9 mouse cellular contexts compared by ENCODE assay signal in the genomic region with DNA sequence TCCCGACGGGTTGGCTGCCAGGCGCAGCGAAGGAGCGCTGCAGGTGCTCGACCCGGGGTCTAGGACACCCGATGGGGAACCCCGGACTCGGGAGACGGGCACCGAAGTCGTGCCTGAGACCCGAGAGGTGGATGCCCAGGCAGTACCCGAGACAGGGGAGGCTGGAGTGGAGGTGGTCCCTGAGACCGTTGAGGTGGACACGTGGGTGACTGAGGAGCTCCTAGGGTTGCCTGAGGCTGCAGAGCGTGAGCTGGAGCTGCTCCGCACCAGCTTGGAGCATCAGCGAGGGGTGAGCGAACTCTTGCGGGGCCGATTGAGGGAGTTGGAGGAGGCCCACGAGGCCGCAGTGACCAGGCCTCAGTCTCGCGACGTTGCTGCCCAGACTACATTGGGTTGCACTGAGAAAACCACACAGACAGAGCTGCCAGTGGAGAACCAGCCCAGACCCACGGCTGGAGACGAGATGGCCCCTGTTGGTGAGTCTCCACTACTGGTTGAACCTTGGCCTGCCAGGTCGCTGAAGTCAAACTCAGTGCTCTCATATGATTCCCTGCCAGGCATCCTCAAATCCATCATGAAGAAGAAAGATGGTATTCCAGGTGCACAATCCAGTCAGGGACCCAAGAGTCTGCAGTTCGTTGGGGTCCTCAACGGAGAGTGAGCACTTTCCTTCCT. TPM values are rescaled to one million over a fixed set of nuclear protein-coding genes. Genes with fewer than 3 reads are reported as not detected.
DNase-seq lines count a peak whose midpoint lies in the region; ATAC-seq and TF ChIP-seq lines count a peak whose summit lies in the region.
"Had no signal": no experiment of that assay in that cellular context is flagged by ENCODE, and none has a peak within 500 bp of the region (broad histone marks: within the 10 kb centered on the region; RNA-seq: fewer than 3 reads in every experiment).

No protein-coding gene starts in this region.

- in situ Hi-C loops in Patski (cut with MboI; ENCODE audit: low pct_unique_long_range_greater_than_20kb), result no loop called here

- H3K9me3 ChIP-seq in forebrain, embryonic 16.5 days (ENCODE audit: control insufficient read depth, low read length), result no peaks in the 10 kb centered on the region

- CTCF ChIA-PET in Patski (lab: Charles Lee), result interaction anchor here (0.9 to 1.1 kb wide), 2 partner anchors 12 to 73 kb away, joined by 3 read pairs; no protein-coding TSS in a partner anchor

- peaks cover 2% of the 10 kb centered on the region; the same call in 1 of the 2 replicates for H3K36me3 ChIP-seq in kidney, adult 2 months (ENCODE audit: control insufficient read depth, insufficient read depth, low read length)
- peaks cover 19% of the 10 kb centered on the region for H3K36me3 ChIP-seq in forebrain, embryonic 16.5 days (ENCODE audit: control insufficient read depth, insufficient read depth)

- whole genome bisulfite sequencing in kidney, adult 2 months, result 18% methylated on average over 33 of the region's 33 CpGs
- 15% methylated on average over 33 of the region's 33 CpGs for WGBS in forebrain, embryonic 16.5 days

- no peak for TF ChIP-seq POLR2A in kidney, adult 2 months (IDR thresholded peaks at IDR 0.05; ENCODE audit: low read depth, low read length)

- TF ChIP-seq CTCF in kidney, adult 2 months (conservative IDR thresholded peaks at IDR 0.05; ENCODE audit: insufficient read depth, insufficient read length, low read depth, low read length), result no peak
- no peak for TF ChIP-seq CTCF in Patski (IDR thresholded peaks at IDR 0.05)

- H3K27me3 ChIP-seq in kidney, adult 2 months (replicated peaks; ENCODE audit: control insufficient read depth, insufficient read depth, low read length), result no peaks in the 10 kb centered on the region
- no peaks in the 10 kb centered on the region for H3K27me3 ChIP-seq in Patski
- no peaks in the 10 kb centered on the region for H3K27me3 ChIP-seq in forebrain, embryonic 16.5 days (replicated peaks; ENCODE audit: control insufficient read depth, insufficient read depth, low read length)

- peak overlapping the region; percentile 2; the same call in 1 of the 2 replicates for H3K27ac ChIP-seq in kidney, adult 2 months (ENCODE audit: insufficient read depth, low read depth, low read length)
- H3K27ac ChIP-seq in forebrain, embryonic 16.5 days (ENCODE audit: low read length), result peak overlapping the region; percentile 90

- peaks cover 8% of the 10 kb centered on the region; the same call in 1 of the 2 replicates for H3K4me1 ChIP-seq in kidney, adult 2 months (ENCODE audit: control insufficient read depth, insufficient read depth, low read length)
- H3K4me1 ChIP-seq in forebrain, embryonic 16.5 days (replicated peaks; ENCODE audit: control insufficient read depth, insufficient read depth, low read length), result peaks cover 27% of the 10 kb centered on the region

- peak overlapping the region; percentile 49 for H3K4me3 ChIP-seq in kidney, adult 2 months (ENCODE audit: insufficient read depth, low read depth, low read length)
- H3K4me3 ChIP-seq in forebrain, embryonic 16.5 days (replicated peaks; ENCODE audit: low read length), result peak overlapping the region; percentile 63

- no peak for DNase-seq in kidney, adult 2 months
- no peak for DNase-seq in kidney, postnatal 14 days
- DNase-seq in Patski (ENCODE audit: low read depth, low spot score), result no peak
- no peak for DNase-seq in c-Kit-positive CD71-positive TER-119-positive erythroid progenitor cells, embryonic 14.5 days (ENCODE audit: low spot score)
- DNase-seq in cerebellum, adult 8-10 months, result no peak
- no peak for DNase-seq in B cell, adult 2 months

- peak overlapping the region; percentile 92 for H3K9ac ChIP-seq in forebrain, embryonic 16.5 days (replicated peaks; ENCODE audit: low read depth, low read length)

- H3K4me2 ChIP-seq in forebrain, embryonic 16.5 days (ENCODE audit: low read length), result peak overlapping the region; percentile 95

- peak; percentile 4 for ATAC-seq in Patski
- ATAC-seq in forebrain, embryonic 16.5 days, result peak; percentile 42; the same call in 1 of the 2 replicates
- ATAC-seq in megakaryocyte, adult 5-6 weeks (ENCODE audit: poor library complexity, severe bottlenecking), result peak; percentile 2

- POLR2A ChIA-PET in Patski (lab: Charles Lee), result no interaction called here

RNA-seq across cellular contexts. Expression of a gene that starts 6.3 kb away (rescaled TPM):
- 620 and 1,023 TPM in 2 replicates for polyA plus RNA-seq in kidney, adult 2 months (2012; rRNA removed)
- 1,207 TPM for polyA plus RNA-seq in Patski (2021)
- polyA plus RNA-seq in forebrain, embryonic 16.5 days (2015; fragmentation: Nextera tagmentation; extraction: Ambion mirVana), result 480 and 560 TPM in 2 replicates
- 875 and 928 TPM in 2 replicates for total RNA-seq in megakaryocyte, adult 5-6 weeks (2015)
- total RNA-seq in megakaryocyte, adult 5-6 weeks (2017), result 2,242 and 2,459 TPM in 2 replicates

RNA-seq across cellular contexts. Expression of a gene that starts 6.3 kb away (rescaled TPM):
- 672 and 745 TPM in 2 replicates for polyA plus RNA-seq in kidney, adult 2 months (2012; rRNA removed)
- 361 TPM for polyA plus RNA-seq in Patski (2021)
- polyA plus RNA-seq in forebrain, embryonic 16.5 days (2015; fragmentation: Nextera tagmentation; extraction: Ambion mirVana), result 386 and 402 TPM in 2 replicates
- 150 and 160 TPM in 2 replicates for total RNA-seq in megakaryocyte, adult 5-6 weeks (2015)
- 110 and 139 TPM in 2 replicates for total RNA-seq in megakaryocyte, adult 5-6 weeks (2017)

RNA-seq across cellular contexts. Expression of a gene that starts 7.8 kb away (rescaled TPM):
- 83.0 and 89.3 TPM in 2 replicates for polyA plus RNA-seq in kidney, adult 2 months (2012; rRNA removed)
- 4.1 TPM for polyA plus RNA-seq in Patski (2021)
- 40.5 and 45.4 TPM in 2 replicates for polyA plus RNA-seq in forebrain, embryonic 16.5 days (2015; fragmentation: Nextera tagmentation; extraction: Ambion mirVana)
- 12.3 and 16.2 TPM in 2 replicates for total RNA-seq in megakaryocyte, adult 5-6 weeks (2015)
- 13.5 and 14.8 TPM in 2 replicates for total RNA-seq in megakaryocyte, adult 5-6 weeks (2017)

RNA-seq across cellular contexts. Expression of a gene that starts 24.8 kb away (rescaled TPM):
- 71.3 and 87.8 TPM in 2 replicates for polyA plus RNA-seq in kidney, adult 2 months (2012; rRNA removed)
- 43.1 TPM for polyA plus RNA-seq in Patski (2021)
- 55.5 and 62.0 TPM in 2 replicates for polyA plus RNA-seq in forebrain, embryonic 16.5 days (2015; fragmentation: Nextera tagmentation; extraction: Ambion mirVana)
- 2.5 and 4.0 TPM in 2 replicates for total RNA-seq in megakaryocyte, adult 5-6 weeks (2015)
- total RNA-seq in megakaryocyte, adult 5-6 weeks (2017), result 0.85 and 1.5 TPM in 2 replicates

RNA-seq across cellular contexts. Expression of a gene that starts 36.5 kb away (rescaled TPM):
- 19.2 and 21.0 TPM in 2 replicates for polyA plus RNA-seq in kidney, adult 2 months (2012; rRNA removed)
- polyA plus RNA-seq in Patski (2021), result 1.8 TPM
- polyA plus RNA-seq in forebrain, embryonic 16.5 days (2015; fragmentation: Nextera tagmentation; extraction: Ambion mirVana), result 15.5 and 16.2 TPM in 2 replicates
- 0.59 and 0.80 TPM in 2 replicates for total RNA-seq in megakaryocyte, adult 5-6 weeks (2015)
- 0.33 and 0.73 TPM in 2 replicates for total RNA-seq in megakaryocyte, adult 5-6 weeks (2017)
- total RNA-seq: neutrophil, adult 5-6 weeks had no signal
